Mouse (Mus musculus) cerebellum, postnatal 25 days (tissue): ENCODE measurements around the gene Psme2.
A peak's percentile ranks its signal among the peaks of the same experiment; 100 is the strongest.

Experiments used
- DNase-seq, 2 experiments: peaks; one replicate each; pipeline ENCODE4 v3.0.0; 2021; ENCODE audit warnings: mixed read lengths in 2 of 2

Gene Psme2

DNA sequence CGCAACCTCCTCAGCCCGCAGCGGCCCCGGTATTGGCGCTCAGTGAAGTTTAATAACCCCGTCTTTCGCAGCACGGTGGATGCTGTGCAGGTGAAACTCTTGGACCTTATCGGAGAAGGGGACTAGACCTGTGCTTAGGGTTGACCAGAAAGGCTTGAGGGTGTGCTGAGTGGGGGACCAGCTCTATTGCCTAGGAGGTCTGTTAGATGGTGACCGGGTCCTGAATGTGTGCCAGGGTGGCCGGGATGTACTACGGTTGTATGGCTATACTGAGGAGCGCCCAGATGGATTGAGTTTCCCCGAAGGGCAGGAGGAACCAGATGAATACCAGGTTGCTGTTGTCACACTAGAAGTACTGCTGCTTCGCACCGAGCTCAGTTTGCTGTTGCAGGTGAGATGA, 1.3 kb upstream of the Psme2 start:
- DNase-seq, result peak; percentile 33 to 54

DNA sequence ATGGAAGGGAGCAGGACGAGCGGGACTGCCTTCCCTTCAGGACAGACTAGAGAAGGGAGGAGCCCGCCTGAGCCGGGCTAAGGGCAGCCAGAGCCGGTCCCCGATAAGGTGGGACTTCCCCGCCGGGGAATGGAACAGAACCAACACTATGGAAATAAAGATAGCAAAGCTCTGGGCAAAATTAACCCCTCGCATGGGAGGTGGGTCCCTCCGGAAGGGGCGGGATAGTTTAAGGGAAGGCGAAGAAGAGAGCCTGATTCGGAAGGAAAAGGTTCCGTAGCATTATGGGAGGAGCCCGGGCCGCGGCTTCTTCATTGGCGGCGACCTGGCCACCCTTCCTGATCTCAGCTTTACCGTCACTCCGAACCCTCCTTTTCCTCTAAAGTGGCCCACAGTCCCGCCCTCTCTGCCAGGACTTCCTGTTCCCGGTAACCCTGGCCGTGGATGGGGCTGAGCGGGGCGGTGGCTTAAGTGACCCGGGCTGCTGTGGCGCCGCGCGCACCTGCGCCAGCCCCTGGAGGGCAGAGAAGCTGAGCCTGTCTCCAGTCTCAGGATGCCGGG, 498 bp upstream of the Psme2 start, which contains the start of gene Rnf31:
TSS of gene Rnf31 (plus strand) at position 378 of the 561 bp plus-strand sequence.
- DNase-seq, result peak; percentile 90 to 94

GRCm38 (mm10) chr14:55589771-55590448, 1.0 kb downstream of the Psme2 start:
- no peak for DNase-seq

DNA sequence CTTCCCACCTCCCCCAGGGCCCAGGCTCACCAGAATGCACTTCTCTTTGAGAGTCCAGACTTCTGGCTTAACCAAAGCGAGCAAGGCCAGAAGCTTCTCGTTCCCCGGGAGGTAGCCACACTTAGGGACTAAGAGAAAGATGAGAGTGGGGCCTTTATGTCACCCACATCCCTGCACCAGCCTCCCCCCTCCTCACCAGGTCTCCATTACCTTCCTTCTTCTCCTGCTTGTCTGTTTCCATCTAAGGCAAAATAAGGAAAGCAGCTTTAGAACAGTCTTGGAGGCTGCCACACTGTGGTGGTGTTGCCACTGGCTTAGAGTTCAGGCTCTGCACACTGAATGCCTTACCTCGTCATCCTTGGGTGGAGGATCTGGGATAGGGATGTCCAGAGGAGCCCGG, 1.6 kb downstream of the Psme2 start:
- DNase-seq, result no peak

- DNase-seq, result no peak
Measured at GRCm38 (mm10) chr14:55586149-55586548, 4.8 kb downstream of the Psme2 start.

DNA sequence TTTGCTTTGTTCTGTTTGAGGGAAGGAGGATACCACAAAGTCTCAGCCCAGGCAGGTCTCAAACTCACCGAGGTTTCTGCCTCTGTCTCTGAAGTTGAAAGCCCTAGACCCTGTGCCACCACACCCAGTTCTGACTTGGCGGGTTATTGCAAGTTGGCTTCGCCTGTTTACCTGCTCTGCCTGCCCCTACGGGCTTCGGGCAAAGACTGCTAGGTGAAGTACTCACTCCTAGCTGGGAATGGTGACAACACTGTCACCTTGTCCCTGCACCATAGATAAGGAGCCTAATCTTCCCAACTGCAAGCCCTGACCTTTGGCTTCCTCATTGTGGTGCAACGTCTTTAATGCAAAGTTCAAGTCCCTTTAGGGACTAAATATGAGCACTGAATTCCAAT, 5.3 kb downstream of the Psme2 start:
- DNase-seq, result no peak

DNA sequence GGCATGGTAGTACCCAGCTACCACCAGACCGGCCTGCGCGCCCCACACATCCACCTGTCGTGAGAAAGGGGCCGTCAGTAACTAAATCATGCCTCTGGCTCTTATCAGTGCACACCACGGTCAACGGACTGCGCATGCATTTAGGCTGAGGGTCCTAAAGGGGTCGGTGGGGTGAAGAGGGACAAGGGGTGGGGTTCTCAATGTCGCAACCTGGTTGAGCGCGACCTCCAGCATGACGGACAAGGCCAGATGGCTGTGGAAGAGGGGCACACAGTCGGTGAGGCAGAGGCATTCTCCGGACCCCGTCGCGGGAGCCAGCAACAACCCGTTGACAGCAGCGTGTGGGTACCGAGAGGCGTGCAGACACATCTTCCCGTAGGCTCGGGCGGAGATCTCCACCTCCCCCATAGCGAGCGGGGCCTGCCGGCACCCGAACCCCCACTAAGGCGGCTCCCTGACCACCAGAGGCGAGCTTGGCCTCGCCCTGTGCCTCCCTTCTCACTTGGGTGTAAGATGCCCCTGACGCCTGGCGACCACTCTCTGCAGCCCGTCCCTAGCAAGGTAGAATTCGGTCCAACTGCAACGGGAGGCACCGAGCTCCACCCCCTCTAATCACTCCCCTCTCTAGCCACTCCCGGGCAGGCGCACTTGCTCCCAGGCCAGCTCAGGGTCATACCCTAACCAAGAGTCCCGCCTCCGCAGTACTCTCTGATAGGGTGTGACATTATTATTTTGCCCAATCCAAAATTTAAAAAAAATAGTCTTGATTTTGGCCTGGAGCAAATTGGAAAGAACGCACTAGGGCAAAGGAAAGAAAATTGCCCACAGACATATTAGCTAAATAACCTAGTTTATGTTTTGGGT, 6.0 kb downstream of the Psme2 start, which contains the start of gene Emc9:
TSS of gene Emc9 (minus strand) at position 601 of the 864 bp plus-strand sequence.
- DNase-seq, result peak; percentile 82 to 85

- no peak for DNase-seq
Measured at GRCm38 (mm10) chr14:55584303-55584701, 6.6 kb downstream of the Psme2 start.

DNA sequence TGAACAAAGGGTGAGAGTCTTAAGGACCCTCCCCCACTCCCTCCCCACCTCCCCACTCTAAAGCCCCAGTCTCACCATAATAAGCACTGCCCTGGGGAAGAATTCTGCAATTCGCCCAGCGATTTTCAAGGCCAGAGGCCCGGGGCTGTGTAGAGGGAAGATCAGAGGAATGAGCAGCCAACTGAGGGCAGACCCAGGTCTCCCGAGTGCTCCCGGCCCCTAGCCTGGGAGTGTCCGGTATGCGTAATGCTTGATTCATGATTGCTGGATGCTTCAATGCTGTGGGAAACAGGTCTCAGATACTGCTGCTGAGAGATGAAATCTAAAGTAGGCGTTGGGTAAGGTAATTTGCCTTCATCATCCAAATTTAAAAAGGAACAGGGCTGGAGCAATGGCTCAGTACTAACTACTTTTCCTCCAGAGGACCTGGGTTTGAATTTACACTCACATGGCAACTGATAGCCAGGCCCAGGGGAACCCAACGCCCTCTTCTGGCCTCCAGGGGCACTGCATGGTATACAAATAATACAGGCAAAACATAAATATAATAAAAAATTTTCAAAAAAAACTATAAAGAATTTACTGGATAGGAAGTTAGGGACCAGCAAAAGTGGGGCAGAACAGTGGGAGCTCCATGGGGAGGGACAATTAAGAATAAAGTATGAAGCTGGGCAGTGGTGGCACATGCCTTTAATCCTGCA, 8.8 kb downstream of the Psme2 start:
- DNase-seq, result no peak

DNA sequence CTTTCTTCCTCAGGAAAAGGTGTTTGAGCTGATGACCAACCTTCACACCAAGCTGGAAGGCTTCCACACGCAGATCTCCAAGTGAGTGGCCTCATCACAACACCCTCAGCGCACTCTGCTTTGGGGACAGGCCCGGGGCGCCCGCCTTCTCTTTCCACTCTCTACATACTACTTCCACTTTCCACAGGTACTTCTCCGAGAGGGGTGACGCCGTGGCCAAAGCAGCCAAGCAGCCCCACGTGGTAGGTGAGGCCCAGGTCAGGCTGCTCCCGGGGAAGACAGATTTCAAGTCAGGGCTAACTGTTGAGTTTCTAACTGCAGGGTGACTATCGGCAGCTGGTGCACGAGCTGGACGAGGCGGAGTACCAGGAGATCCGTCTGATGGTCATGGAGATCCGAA, 10.2 kb downstream of the Psme2 start:
- DNase-seq, result no peak

GRCm38 (mm10) chr14:55579511-55580496, 11.1 kb downstream of the Psme2 start:
- DNase-seq, result no peak

DNA sequence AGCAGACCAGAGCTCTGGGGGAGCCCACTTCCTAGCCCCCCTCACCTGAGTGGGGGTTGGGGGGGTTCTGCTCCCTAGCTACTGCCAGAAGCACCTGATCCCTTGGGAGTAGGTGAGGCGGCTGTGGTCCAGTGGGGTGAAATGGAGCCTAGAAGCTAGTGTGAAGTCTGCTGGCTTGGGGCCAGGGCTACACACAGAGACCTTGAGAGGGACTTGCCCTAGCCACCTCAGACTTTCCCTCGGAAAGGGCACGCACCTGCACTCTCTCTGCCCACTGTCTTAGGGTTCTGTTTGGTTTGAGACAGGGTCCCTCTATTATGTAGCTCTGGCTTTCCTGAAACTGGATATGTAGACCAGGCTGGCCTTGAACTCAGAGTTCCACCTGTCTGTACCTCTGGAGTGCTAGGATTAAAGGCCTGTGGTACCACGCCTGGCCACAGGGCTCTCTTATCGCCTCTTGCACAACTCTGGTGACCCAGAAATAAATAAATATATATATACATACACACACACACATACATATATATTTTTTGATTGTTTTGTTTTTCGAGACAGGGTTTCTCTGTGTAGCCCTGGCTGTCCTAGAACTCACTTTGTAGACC, 12.1 kb downstream of the Psme2 start:
- DNase-seq, result peak in 1 of 2 experiments; percentile 67

DNA sequence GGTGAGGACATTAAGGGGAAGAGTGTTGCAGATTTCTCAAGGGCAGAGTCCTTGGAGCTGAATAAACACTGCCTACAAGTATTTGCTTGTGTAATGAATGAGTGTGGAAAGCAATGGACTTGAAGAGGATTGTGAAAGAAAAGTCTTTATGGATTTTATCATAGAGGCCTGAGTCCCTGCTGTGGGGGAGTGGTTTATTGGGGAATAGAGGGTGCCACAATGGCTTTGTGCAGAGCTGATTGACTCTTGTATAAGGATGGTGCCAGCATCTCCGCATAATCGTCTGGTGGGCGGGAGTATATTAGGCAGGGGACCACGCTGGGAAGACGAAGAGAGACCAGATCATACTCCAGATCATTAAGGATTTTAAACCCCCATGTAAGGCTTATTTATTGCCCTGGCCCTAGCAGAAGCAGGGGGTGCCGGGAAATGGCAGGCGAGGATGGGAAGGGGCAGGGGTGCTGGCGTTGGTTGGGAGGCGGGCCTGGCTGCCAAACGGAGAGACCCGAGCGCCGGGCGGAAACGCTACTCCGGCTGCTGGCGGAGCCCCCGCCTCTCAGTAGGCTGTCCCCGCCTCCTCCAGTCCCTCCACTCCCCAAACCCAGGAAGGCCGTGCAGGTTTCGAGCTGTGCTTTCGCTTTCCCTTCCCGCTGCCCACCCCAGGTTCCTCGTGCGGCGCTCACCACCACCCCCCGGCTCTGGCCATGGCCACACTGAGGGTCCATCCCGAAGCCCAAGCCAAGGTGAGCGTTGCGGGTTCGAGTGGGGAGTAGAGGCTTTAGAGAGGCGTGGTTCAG, 12.8 kb downstream of the Psme2 start, which contains the start of gene Psme1:
TSS of gene Psme1 (plus strand) at position 253 of the 797 bp plus-strand sequence.
- peak; percentile 70 to 74 for DNase-seq

DNA sequence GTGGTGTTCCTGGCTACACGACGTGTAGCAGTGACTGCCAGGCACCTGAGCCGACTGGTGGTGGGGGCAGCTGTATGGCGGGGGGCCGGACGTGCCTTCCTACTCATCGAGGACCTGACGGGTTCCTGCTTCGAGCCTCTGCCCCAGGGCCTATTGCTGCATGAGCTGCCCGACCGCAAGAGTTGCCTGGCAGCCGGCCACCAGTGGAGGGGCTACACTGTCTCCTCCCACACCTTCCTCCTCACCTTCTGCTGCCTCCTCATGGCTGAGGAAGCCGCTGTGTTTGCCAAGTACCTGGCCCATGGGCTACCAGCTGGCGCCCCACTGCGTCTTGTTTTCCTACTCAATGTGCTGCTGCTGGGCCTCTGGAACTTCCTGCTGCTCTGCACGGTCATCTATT, 14.5 kb downstream of the Psme2 start:
- peak in 1 of 2 experiments; percentile 44 for DNase-seq

DNA sequence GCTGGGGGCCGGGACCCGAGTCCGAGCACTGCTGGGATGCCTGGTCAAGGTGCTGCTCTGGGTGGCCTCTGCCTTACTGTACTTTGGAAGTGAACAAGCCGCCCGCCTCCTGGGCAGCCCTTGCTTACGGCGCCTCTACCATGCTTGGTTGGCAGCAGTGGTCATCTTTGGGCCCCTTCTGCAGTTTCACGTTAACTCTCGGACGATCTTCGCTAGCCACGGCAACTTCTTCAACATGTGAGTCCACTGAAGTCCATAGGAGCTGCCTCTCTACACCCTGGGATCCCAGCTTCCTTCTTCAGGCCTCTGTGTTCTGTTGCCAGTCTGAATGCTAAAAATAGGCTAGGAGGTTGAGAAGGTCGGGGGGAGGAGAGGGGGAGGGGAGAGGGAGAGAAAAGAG, 15.2 kb downstream of the Psme2 start:
- no peak for DNase-seq

GRCm38 (mm10) chr14:55575302-55575701, 15.6 kb downstream of the Psme2 start, which contains the start of gene Fitm1:
TSS of gene Fitm1 (plus strand) at chr14:55575617.
- no peak for DNase-seq

- no peak for DNase-seq
Measured at GRCm38 (mm10) chr14:55571760-55572159, 19.2 kb downstream of the Psme2 start.

GRCm38 (mm10) chr14:55570588-55570987, 20.3 kb downstream of the Psme2 start:
- DNase-seq, result no peak

DNA sequence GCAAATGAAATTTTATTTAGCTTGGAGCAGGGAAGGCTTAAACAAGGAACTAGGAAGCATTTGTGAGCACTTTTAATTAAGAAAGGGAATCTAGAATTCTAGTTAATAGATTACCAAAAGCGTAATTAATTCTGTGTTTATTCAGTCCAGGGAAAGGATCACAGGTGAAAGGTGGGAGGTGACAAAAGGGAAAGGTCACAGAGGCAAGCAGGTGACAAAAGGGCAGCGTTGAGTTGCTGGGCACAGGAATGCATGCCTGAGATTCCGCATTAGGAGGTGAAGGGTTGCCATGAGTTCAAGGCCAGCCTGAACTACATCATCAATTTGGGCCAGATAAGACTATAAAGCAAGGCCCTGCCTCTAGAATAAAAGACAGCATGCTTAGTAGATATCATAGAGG, 23.4 kb downstream of the Psme2 start:
- DNase-seq, result no peak

GRCm38 (mm10) chr14:55565748-55566147, 25.2 kb downstream of the Psme2 start:
- DNase-seq, result no peak
